Mouse (Mus musculus) hindbrain, postnatal 0 days (tissue): Measurements from ENCODE around the gene Spta1. TPM values are rescaled to one million over a fixed set of nuclear protein-coding genes. Genes with fewer than 3 reads are reported as not detected.

Experiments
- ATAC-seq: fragments of 200-750 bp; cut with Nextera tagmentation; 2 replicates; pipeline ENCODE4 v1.8.0; 2017; ENCODE audit warnings: mild to moderate bottlenecking, moderate TSS enrichment, moderate library complexity
- DNase-seq: peaks from one replicate; pipeline ENCODE4 v3.0.0-alpha.2; 2015; ENCODE audit warnings: low spot score
- H3K27ac ChIP-seq: fragments of 300-500 bp; sonication (generic); 2 replicates; pipeline ENCODE4 v1.5.1; 2014; ENCODE audit warnings: mild to moderate bottlenecking
- H3K27me3 ChIP-seq: fragments of 300-500 bp; sonication (generic); 2 replicates; pipeline ENCODE4 v1.6.1; 2014; ENCODE audit warnings: low read length, mixed read lengths; ENCODE audit not compliant: insufficient read depth
- H3K36me3 ChIP-seq: fragments of 300-500 bp; sonication (generic); 2 replicates; pipeline ENCODE4 v1.6.1; 2014; ENCODE audit warnings: low read length, mixed read lengths; ENCODE audit not compliant: insufficient read depth
- H3K4me1 ChIP-seq: fragments of 300-500 bp; sonication (generic); 2 replicates; pipeline ENCODE4 v1.6.1; 2014; ENCODE audit warnings: antibody characterized with exemption, low read length, mixed read lengths; ENCODE audit not compliant: insufficient read depth
- H3K4me2 ChIP-seq: fragments of 300-500 bp; sonication (generic); 2 replicates; pipeline ENCODE4 v1.6.1; 2014; ENCODE audit warnings: low read depth, mild to moderate bottlenecking, low read length, moderate library complexity, mixed read lengths
- H3K4me3 ChIP-seq: fragments of 300-500 bp; sonication (generic); 2 replicates; pipeline ENCODE4 v1.5.1; 2014; ENCODE audit warnings: low read length
- H3K9ac ChIP-seq: fragments of 300-500 bp; sonication (generic); replicated peaks from 2 replicates; pipeline ENCODE4 v1.6.1; 2014; ENCODE audit warnings: mild to moderate bottlenecking, low read length, moderate library complexity, mixed read lengths
- H3K9me3 ChIP-seq: fragments of 300-500 bp; sonication (generic); 2 replicates; pipeline ENCODE4 v1.6.1; 2016; ENCODE audit warnings: low read length, mixed read lengths
- CTCF ChIP-seq: IDR thresholded peaks from 2 replicates; pipeline ENCODE4 v1.5.1; 2016; ENCODE audit warnings: antibody characterized with exemption, control low read depth, low read depth
- WGBS: fragments of 180-500 bp; shearing (Covaris S2); extraction: QIAGEN DNeasy Blood & Tissue Kit; methylation state at CpG from one replicate; pipeline ENCODE4 v1.1.7; 2014; 5-methylcytosine and 5-hydroxymethylcytosine counted together
- polyA plus RNA-seq: library from polyadenylated mRNA; unstranded; fragments of >200 nt; fragmentation: Nextera tagmentation; extraction: Ambion mirVana; gene quantifications from 2 replicates; pipeline ENCODE4 v1.2.1, GENCODE M21; 2015
- total RNA-seq: library from RNA; depleted of rRNA; stranded (reverse); fragments of >200 nt; gene quantifications from 2 replicates; pipeline ENCODE4 v1.2.3, GENCODE M21; 2014

The Spta1 gene
- total and polyA plus RNA-seq, 2 experiments from 2014 or later: 0.04 TPM; not detected in 1

DNA sequence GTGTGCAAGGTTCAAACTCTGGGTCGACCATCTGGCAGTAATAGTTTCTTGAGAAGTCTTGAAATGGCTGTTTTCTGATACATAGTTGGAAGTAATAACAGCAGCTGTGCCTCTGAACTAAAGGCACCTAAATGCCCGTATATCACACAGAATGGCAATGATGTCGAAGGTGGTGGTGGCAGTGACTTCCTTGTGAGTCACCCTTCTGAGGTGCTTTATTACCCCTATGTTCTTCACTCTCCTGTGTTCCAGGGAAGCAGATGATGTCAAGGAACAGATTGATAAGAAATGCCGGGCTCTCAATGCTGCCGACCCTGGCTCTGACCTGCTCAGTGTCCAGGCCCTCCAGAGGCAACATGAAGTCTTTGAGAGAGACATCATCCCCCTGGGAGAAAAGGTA, 39.7 kb downstream of the Spta1 start:
- H3K4me2 ChIP-seq: no peak overlapping the region
- no peak overlapping the region for H3K9ac ChIP-seq
- H3K27ac ChIP-seq: no peak overlapping the region
- no peak overlapping the region for H3K4me3 ChIP-seq
- H3K4me1 ChIP-seq: no peaks in the 10 kb centered on the region
- TF ChIP-seq CTCF: no peak
- DNase-seq (no peak), ATAC-seq (no peak)
- H3K27me3 ChIP-seq: no peaks in the 10 kb centered on the region
- no peaks in the 10 kb centered on the region for H3K9me3 ChIP-seq
- no peaks in the 10 kb centered on the region for H3K36me3 ChIP-seq
- 84% methylated on average over 5 of the region's 5 CpGs for WGBS

DNA sequence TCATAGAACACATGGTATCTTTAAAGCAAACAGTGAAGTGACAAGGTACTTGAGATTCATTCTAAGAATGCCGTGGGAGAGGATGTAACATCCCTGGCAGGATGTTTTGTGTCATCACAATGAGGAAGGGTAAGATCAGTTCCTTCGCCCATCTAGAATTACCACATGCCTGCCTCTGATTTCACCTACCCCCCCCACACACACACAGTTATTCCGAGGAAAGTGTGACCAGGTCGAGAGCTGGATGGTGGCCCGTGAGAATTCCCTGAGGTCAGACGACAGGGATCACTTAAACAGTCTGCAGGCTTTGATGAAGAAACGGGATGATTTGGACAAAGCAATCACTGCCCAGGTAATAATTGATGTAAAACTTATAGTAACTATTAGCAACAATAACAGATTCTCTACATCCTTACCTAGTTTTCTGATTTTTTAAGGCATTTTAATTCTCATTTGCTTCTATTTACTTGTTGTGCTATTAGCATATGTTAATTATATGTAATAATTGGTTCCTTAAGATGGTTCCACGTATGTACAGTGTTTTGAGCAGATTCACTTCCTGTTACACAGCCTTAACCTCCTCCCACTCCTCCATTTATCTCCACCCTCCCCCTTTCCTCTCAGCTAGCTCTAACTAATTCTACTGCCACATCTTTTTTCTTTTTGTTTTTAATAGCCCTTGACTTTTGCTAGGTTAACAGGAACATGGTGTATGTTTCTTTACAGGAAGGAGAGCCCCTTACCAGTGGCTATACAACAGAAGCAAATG, 42.9 kb downstream of the Spta1 start:
- Histone ChIP-seq H3K4me2 (no peak overlapping the region), H3K36me3 (no peaks in the 10 kb centered on the region), H3K4me1 (no peaks in the 10 kb centered on the region), H3K27ac (no peak overlapping the region), H3K27me3 (no peaks in the 10 kb centered on the region), H3K9ac (no peak overlapping the region), H3K9me3 (no peaks in the 10 kb centered on the region), H3K4me3 (no peak overlapping the region)
- DNase-seq (no peak), ATAC-seq (no peak)
- no peak for TF ChIP-seq CTCF
- 83% methylated on average over 8 of the region's 8 CpGs for WGBS

DNA sequence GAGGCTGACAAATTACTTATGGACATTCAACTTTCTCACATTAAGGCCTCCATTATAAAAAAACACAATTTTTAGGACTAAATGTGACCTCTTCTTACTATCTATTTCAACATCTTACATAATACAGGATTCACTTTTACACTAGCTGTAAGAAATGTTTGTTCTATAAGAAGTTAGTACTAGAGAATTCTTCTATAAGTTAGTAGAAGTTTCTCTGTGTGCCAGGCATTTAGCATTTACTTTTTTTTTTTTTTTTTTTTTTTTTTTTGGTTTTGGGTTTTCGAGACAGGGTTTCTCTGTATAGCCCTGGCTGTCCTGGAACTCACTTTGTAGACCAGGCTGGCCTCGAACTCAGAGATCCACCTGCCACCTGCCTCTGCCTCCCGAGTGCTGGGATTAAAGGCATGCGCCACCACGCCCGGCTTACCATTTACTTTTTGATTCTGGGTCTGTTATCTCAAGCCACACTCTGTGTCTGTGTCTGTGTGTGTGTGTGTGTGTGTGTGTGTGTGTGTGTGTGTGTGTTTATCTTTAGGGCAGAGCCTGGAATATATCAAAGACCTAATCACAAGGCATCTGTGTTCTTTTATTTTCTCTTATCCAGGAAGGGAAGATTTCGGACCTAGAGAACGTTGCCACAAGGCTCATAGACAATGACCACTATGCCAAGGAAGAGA, 44.1 kb downstream of the Spta1 start:
- H3K27me3 ChIP-seq: no peaks in the 10 kb centered on the region
- no peak for TF ChIP-seq CTCF
- H3K27ac ChIP-seq: no peak overlapping the region
- DNase-seq (no peak), ATAC-seq (no peak)
- H3K9me3 ChIP-seq: no peaks in the 10 kb centered on the region
- H3K4me1 ChIP-seq: no peaks in the 10 kb centered on the region
- no peak overlapping the region for H3K4me3 ChIP-seq
- H3K9ac ChIP-seq: no peak overlapping the region
- H3K4me2 ChIP-seq: no peak overlapping the region
- H3K36me3 ChIP-seq: no peaks in the 10 kb centered on the region
- 93% methylated on average over 8 of the region's 8 CpGs for WGBS

DNA sequence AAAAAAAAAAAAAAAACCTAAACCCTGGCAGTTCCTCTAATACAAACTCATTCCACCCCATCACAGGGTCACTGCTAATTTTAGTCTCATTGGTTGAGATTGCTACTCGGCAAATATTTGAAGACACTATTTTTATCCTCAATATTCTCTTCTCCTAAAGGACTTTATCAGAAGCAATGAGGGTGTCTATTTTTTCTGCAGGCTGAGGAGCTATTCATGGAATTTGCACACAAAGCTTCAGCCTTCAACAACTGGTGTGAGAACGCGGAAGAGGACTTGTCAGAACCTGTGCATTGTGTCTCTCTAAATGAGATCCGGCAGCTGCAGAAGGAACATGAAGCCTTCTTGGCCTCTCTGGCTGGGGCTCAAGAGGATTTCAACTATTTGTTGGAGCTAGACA, 67.3 kb downstream of the Spta1 start:
- ATAC-seq: no peak
- Histone ChIP-seq H3K36me3 (no peaks in the 10 kb centered on the region), H3K9ac (no peak overlapping the region), H3K27ac (no peak overlapping the region), H3K9me3 (no peaks in the 10 kb centered on the region), H3K4me3 (no peak overlapping the region), H3K4me1 (no peaks in the 10 kb centered on the region), H3K4me2 (no peak overlapping the region), H3K27me3 (no peaks in the 10 kb centered on the region)
- 93% methylated on average over 4 of the region's 4 CpGs for WGBS
- TF ChIP-seq CTCF: no peak
- no peak for DNase-seq

DNA sequence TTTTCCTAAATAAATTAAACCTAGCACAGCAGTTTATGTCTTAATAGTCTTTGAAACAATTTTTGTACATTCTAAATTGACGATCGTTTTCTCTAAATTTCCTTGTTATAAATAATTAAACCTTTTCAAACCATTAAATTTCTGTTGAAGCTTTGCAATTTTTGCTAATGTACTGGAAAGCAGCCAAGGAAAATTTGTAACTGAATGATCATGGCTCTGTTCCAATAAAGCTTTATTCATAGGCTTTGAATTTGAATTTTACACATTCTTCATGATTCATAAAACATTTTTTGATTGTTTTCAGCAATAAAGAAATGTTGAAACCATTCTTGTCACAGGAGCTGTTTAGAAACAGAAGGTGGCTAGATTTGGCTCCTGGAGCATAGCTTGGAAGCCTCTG, 72.0 kb downstream of the Spta1 start:
- no peak overlapping the region for H3K4me2 ChIP-seq
- H3K9ac ChIP-seq: no peak overlapping the region
- H3K27me3 ChIP-seq: no peaks in the 10 kb centered on the region
- WGBS: 63% methylated on average over 2 of the region's 2 CpGs
- no peak overlapping the region for H3K27ac ChIP-seq
- TF ChIP-seq CTCF: no peak
- no peak overlapping the region for H3K4me3 ChIP-seq
- DNase-seq: peak; percentile 26
- no peaks in the 10 kb centered on the region for H3K36me3 ChIP-seq
- H3K9me3 ChIP-seq: no peaks in the 10 kb centered on the region
- no peak for ATAC-seq
- H3K4me1 ChIP-seq: no peaks in the 10 kb centered on the region

DNA sequence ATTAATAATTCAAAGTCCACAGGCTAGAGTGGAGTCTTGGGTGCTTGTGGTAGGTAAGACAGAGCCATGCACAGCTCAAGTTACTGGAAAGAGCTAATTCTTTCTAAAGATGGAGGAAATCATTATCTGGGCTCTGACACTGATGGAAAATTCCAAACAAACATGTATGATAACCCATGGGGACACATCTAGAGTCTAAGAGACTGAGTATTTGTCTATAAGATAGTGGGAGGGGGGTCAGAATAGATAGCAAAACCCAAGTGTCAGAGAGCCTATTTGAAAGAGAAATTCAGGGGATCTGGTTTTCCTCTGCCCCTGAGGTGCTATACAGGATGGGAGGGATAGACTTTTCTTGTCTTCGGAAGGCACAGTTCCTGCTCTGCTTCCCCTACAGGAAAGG, 73.5 kb downstream of the Spta1 start:
- WGBS: 88% methylated on average over 1 of the region's 1 CpGs
- Histone ChIP-seq H3K4me2 (no peak overlapping the region), H3K4me1 (no peaks in the 10 kb centered on the region), H3K36me3 (no peaks in the 10 kb centered on the region), H3K27me3 (no peaks in the 10 kb centered on the region), H3K9ac (no peak overlapping the region), H3K27ac (no peak overlapping the region), H3K4me3 (no peak overlapping the region), H3K9me3 (no peaks in the 10 kb centered on the region)
- no peak for ATAC-seq
- no peak for TF ChIP-seq CTCF
- DNase-seq: no peak

DNA sequence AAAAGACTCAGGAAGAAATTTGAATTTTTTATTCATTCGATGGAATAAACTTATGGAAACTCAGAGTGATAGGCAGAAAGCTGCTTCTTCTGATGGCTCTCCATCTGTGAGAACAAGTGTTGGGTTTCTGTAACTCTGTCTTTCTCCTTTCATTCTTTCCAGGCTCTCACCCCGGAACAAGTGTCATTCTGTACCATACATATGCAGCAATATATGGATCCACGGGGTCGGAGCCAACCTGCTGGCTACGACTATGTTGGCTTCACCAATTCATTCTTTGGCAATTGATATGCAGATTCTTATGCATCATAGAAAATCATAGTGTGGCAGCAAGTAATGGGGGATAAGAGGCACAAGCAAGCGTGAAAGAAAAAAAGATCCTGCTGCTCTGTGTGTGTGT, 74.6 kb downstream of the Spta1 start:
- DNase-seq: no peak
- Histone ChIP-seq H3K27me3 (no peaks in the 10 kb centered on the region), H3K27ac (no peak overlapping the region), H3K4me3 (no peak overlapping the region), H3K9me3 (no peaks in the 10 kb centered on the region), H3K4me1 (no peaks in the 10 kb centered on the region), H3K9ac (no peak overlapping the region), H3K36me3 (no peaks in the 10 kb centered on the region), H3K4me2 (no peak overlapping the region)
- no peak for ATAC-seq
- TF ChIP-seq CTCF: no peak
- 69% methylated on average over 6 of the region's 6 CpGs for WGBS
